Mouse (Mus musculus) cerebellum, adult 11-12 months (tissue): ENCODE measurements around the gene Acot10.
"Not testable (repeated sequence)": the region's sequence is repeated elsewhere in the genome, so short reads cannot be mapped to it uniquely, and the experiment has no call there.

Experiments used
- DNase-seq: peaks from one replicate; pipeline ENCODE4 v3.0.0; 2022

The Acot10 gene

GRCm38 (mm10) chr15:20666650-20667049 is at the start of gene Acot10:
Acot10 (minus strand) TSS chr15:20666750.
- DNase-seq = no peak

- DNase-seq = no peak
These were observed 45.3 kb upstream of the Acot10 start for GRCm38 (mm10) chr15:20711859-20712258.

- no peak for DNase-seq
These were observed 29.7 kb upstream of the Acot10 start for GRCm38 (mm10) chr15:20696229-20696628.

GRCm38 (mm10) chr15:20684200-20684599 is 17.6 kb upstream of the Acot10 start:
- no peak for DNase-seq

DNA sequence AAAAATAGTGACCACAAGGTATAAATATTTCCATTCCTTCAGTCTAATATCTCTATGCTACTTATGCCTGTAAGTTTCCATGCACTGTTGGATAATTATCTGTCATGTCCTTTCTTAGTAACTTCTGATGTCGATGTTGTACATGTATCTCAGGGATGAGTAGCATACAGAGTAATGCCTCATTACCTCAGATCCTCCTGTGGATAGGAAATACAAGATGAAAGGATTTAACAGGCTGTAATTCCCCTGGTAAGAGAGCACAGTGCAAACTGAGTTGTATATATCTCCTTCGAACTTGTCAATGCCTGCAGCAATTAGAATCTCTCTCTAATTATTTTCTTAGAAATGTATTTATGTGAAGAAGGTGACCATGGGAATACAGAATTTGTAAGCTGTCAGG is 16.2 kb upstream of the Acot10 start:
- no peak for DNase-seq

GRCm38 (mm10) chr15:20669507-20669906 is 3.0 kb upstream of the Acot10 start:
- DNase-seq = not testable (repeated sequence)

DNA sequence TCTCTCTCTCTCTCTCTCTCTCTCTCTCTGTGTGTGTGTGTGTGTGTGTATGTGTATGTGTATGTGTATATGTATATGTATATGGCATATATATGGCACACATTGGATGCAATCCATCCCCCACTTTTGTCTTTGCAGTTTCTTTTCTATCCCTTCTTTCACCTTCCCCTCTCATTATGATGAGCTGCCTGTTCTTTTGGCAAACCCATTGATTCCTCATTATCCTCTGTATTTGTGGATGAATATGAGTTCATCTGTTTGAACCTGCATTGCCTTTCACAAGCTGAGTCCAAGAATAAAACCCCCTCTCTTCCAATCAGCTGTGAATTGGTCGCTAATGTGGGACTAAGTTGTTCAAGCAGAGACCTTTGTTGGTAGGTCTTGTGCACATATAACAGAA is 1.4 kb upstream of the Acot10 start:
- DNase-seq = no peak

DNA sequence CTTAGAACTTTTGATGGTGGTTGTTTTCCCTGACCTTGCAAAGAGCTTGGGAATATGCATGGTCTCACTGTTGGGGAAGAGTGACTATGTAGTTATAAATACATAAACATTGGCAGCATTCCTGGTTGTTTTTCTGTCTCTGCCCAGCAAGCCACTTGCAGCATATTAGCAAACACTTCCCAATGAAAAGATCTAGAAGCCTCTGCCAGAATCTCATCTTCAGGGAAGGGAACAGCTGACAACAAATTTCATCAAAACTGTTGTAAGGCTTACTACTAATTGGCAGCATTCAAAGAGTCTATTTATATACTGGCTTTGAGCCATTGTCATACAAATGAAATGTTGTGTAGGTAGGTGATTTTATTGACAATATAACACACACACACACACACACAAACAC is 800 bp upstream of the Acot10 start:
- no peak for DNase-seq

- no peak for DNase-seq
These were observed 6.3 kb downstream of the Acot10 start for GRCm38 (mm10) chr15:20660221-20660620.

- DNase-seq = no peak
These were observed 23.6 kb downstream of the Acot10 start for GRCm38 (mm10) chr15:20642905-20643414.

DNA sequence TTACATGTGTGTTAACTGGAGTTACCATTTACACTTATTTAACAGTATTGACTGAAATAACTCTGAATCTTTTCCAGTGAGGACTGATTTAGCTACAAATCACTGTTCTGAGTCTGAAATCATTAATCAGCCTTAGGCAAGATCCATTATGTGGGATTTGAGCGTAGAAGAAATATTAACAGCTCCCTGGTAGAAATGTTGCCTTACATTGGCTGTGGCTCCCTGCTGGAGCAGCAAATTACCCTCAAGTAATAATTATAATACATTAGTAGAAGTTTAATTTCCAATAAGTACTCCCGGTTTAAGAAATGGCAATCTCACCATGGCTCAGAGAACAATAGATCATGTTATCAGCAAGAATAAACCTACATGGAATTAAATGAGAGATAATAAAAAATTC is 27.4 kb downstream of the Acot10 start:
- DNase-seq = no peak

GRCm38 (mm10) chr15:20634593-20634992 is 32.0 kb downstream of the Acot10 start:
- no peak for DNase-seq
